Mouse (Mus musculus): Measurements from ENCODE around the gene H2afx. TPM values are rescaled to one million over a fixed set of nuclear protein-coding genes. Genes with fewer than 3 reads are reported as not detected.
"Not testable (repeated sequence)": the region's sequence is repeated elsewhere in the genome, so short reads cannot be mapped to it uniquely, and the experiment has no call there.

Gene H2afx
- polyA plus RNA-seq, 1 experiment from 2014 or later = 326 TPM

DNA sequence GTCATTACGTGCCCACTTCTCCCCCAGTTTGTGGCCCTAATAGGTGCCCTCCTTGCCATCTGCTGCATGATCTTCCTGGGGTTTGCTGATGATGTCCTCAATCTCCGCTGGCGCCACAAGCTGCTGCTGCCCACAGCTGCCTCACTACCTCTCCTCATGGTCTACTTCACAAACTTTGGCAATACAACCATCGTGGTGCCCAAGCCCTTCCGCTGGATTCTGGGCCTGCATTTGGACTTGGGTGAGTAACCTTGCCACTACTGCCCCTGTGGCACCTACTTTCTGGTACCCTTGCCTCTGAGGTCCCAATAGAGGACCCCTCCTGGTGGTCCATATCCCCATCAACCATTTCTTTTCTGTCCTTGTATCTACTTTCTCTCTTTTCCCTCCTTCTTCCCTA, 6.6 kb upstream of the H2afx start:
- peak overlapping the region; percentile 80 for H3K4me3 ChIP-seq (replicated peaks)
- H3K4me1 ChIP-seq = peaks cover 13% of the 10 kb centered on the region
- ATAC-seq (ENCODE audit: insufficient number of reproducible peaks, low FRiP score, low TSS enrichment, low read depth) = no peak
- H3K27ac ChIP-seq (replicated peaks) = 0 out of 2 replicates have a peak overlapping the region, but pooled peaks have one; percentile 94
- no peak overlapping the region for H3K9ac ChIP-seq
- no peaks in the 10 kb centered on the region for H3K9me3 ChIP-seq (replicated peaks)
- H3K4me2 ChIP-seq (replicated peaks) = peak overlapping the region; percentile 73
- 91% methylated on average over 5 of the region's 5 CpGs for WGBS
- no peaks in the 10 kb centered on the region for H3K27me3 ChIP-seq
- H3K36me3 ChIP-seq = peaks cover 35% of the 10 kb centered on the region

- Histone ChIP-seq H3K9me3 (replicated peaks) (no peaks in the 10 kb centered on the region), H3K27me3 (no peaks in the 10 kb centered on the region), H3K4me2 (replicated peaks) (no peak overlapping the region), H3K9ac (no peak overlapping the region), H3K36me3 (peaks cover 48% of the 10 kb centered on the region), H3K27ac (replicated peaks) (no peak overlapping the region), H3K4me3 (replicated peaks) (no peak overlapping the region), H3K4me1 (peaks cover 18% of the 10 kb centered on the region)
- no peak for ATAC-seq (ENCODE audit: insufficient number of reproducible peaks, low FRiP score, low TSS enrichment, low read depth)
- WGBS = 92% methylated on average over 6 of the region's 6 CpGs
Observed at GRCm38 (mm10) chr9:44330736-44331135, 3.8 kb upstream of the H2afx start.

DNA sequence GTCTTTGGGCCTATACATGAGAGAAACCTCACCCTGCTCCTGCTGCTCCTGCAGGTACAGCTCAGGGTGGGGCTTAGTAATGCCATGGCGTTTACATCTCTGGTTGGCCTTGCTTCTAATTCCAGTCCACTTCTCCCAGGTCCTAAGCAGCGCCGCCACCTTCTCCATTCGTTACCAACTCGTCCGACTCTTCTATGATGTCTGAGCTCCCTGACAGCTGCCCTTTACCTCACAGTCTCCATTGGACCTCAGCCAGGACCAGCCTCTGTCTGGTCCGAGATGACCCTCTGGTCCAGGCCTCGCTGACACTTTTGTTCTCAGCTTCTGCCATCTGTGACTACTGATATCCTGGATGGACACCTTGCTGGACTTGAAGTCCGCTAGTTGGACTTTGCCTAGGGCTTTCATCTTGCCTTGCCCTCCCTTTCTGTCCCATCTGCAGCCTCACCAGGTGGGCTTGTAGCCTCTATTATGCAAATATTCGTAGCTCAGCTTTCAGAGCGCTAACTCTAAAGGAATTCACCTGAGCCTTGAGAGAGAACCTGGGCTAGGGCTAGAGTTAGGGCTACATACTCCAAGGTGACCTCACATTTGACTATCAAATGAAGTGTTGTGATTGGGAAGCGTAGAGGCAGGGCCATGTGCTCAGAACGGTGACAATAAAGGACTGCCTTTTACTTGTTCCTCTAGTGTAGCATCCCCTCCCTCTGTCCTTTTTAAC, 1.4 kb upstream of the H2afx start:
- H3K4me2 ChIP-seq (replicated peaks) = no peak overlapping the region
- H3K4me1 ChIP-seq = peaks cover 25% of the 10 kb centered on the region
- H3K4me3 ChIP-seq (replicated peaks) = no peak overlapping the region
- 95% methylated on average over 13 of the region's 13 CpGs for WGBS
- H3K27me3 ChIP-seq = no peaks in the 10 kb centered on the region
- no peak overlapping the region for H3K27ac ChIP-seq (replicated peaks)
- no peaks in the 10 kb centered on the region for H3K9me3 ChIP-seq (replicated peaks)
- no peak for ATAC-seq (ENCODE audit: insufficient number of reproducible peaks, low FRiP score, low TSS enrichment, low read depth)
- peaks cover 61% of the 10 kb centered on the region for H3K36me3 ChIP-seq
- H3K9ac ChIP-seq = no peak overlapping the region

GRCm38 (mm10) chr9:44335331-44336092, 1.0 kb downstream of the H2afx start:
- Histone ChIP-seq H3K9ac (peak overlapping the region; percentile 79), H3K9me3 (replicated peaks) (no peaks in the 10 kb centered on the region), H3K27ac (replicated peaks) (peak overlapping the region; percentile 96), H3K4me2 (replicated peaks) (peak overlapping the region; percentile 76), H3K36me3 (peaks cover 63% of the 10 kb centered on the region), H3K27me3 (no peaks in the 10 kb centered on the region), H3K4me1 (peaks cover 25% of the 10 kb centered on the region), H3K4me3 (replicated peaks) (peak overlapping the region; percentile 72)
- under 1% methylated on average over 50 of the region's 50 CpGs for WGBS
- peak; percentile 2; the same call in 1 of the 2 replicates for ATAC-seq (ENCODE audit: insufficient number of reproducible peaks, low FRiP score, low TSS enrichment, low read depth)

- ATAC-seq (ENCODE audit: insufficient number of reproducible peaks, low FRiP score, low TSS enrichment, low read depth) = no peak
- peaks cover 63% of the 10 kb centered on the region for H3K36me3 ChIP-seq
- H3K9me3 ChIP-seq (replicated peaks) = no peaks in the 10 kb centered on the region
- peak overlapping the region; percentile 72 for H3K4me3 ChIP-seq (replicated peaks)
- peaks cover 25% of the 10 kb centered on the region for H3K4me1 ChIP-seq
- under 1% methylated on average over 5 of the region's 5 CpGs for WGBS
- H3K9ac ChIP-seq = peak overlapping the region; percentile 79
- peak overlapping the region; percentile 96; the same call in 1 of the 2 replicates for H3K27ac ChIP-seq (replicated peaks)
- peak overlapping the region; percentile 76 for H3K4me2 ChIP-seq (replicated peaks)
- no peaks in the 10 kb centered on the region for H3K27me3 ChIP-seq
Observed at GRCm38 (mm10) chr9:44336093-44336406, 1.6 kb downstream of the H2afx start.

DNA sequence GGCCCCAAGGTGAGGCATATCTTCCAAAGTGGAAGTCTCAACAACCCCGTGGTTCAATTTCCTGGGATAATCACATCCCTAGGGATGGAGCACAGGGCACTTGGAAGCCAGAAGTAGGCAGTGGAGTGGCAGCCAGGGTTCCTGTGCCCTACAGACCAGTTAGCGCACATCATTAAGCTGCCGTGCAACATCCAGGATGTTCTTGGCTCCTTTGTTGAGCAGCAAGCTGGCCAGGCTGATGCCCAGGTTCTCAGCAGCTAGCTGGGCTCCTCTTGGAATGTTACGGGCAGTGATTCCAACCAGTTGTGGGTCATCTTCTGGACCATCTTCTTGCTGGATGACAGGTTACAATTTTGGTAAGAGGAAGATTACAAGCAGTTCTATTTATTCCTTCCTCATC, 2.0 kb downstream of the H2afx start:
- 41% methylated on average over 4 of the region's 4 CpGs for WGBS
- Histone ChIP-seq H3K36me3 (peaks cover 61% of the 10 kb centered on the region), H3K4me1 (peaks cover 25% of the 10 kb centered on the region), H3K4me2 (replicated peaks) (peak overlapping the region; percentile 76), H3K27ac (replicated peaks) (peak overlapping the region; percentile 34; the same call in 1 of the 2 replicates), H3K9ac (peak overlapping the region; percentile 26; the same call in 1 of the 2 replicates), H3K4me3 (replicated peaks) (peak overlapping the region; percentile 72)
- ATAC-seq (ENCODE audit: insufficient number of reproducible peaks, low FRiP score, low TSS enrichment, low read depth); H3K9me3 ChIP-seq (replicated peaks); H3K27me3 ChIP-seq: not testable (repeated sequence)

DNA sequence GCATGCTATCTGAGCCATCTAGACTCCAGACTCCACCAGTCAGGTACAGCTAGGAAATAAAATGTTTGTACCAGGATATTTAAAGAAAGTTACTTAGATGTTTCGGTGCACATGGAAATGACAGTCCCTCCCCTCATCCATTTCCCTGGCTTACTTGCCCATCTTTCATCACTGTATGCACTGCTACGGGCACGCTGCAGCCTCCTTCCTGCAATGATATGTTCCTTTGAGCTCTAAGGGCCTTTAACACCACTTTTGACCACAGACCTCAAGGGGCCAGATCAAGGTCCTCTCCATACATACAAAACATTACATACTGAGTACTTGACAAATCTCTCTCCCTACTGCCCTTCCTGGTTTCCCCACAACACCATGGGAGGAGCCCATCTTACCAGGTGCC, 2.5 kb downstream of the H2afx start:
- H3K4me1 ChIP-seq = peaks cover 25% of the 10 kb centered on the region
- H3K9me3 ChIP-seq (replicated peaks) = no peaks in the 10 kb centered on the region
- ATAC-seq (ENCODE audit: insufficient number of reproducible peaks, low FRiP score, low TSS enrichment, low read depth) = no peak
- peak overlapping the region; percentile 34; the same call in 1 of the 2 replicates for H3K27ac ChIP-seq (replicated peaks)
- H3K36me3 ChIP-seq = peaks cover 57% of the 10 kb centered on the region
- H3K4me3 ChIP-seq (replicated peaks) = peak overlapping the region; percentile 72
- H3K4me2 ChIP-seq (replicated peaks) = peak overlapping the region; percentile 76
- no peaks in the 10 kb centered on the region for H3K27me3 ChIP-seq
- H3K9ac ChIP-seq = peak overlapping the region; percentile 26; the same call in 1 of the 2 replicates
- 59% methylated on average over 3 of the region's 3 CpGs for WGBS

- Histone ChIP-seq H3K27ac (replicated peaks) (peak overlapping the region; percentile 40), H3K9me3 (replicated peaks) (no peaks in the 10 kb centered on the region), H3K9ac (peak overlapping the region; percentile 9; the same call in 1 of the 2 replicates), H3K27me3 (no peaks in the 10 kb centered on the region), H3K4me1 (peaks cover 31% of the 10 kb centered on the region), H3K4me2 (replicated peaks) (peak overlapping the region; percentile 76), H3K36me3 (peaks cover 52% of the 10 kb centered on the region), H3K4me3 (replicated peaks) (peak overlapping the region; percentile 72)
- no peak for ATAC-seq (ENCODE audit: insufficient number of reproducible peaks, low FRiP score, low TSS enrichment, low read depth)
- 66% methylated on average over 9 of the region's 9 CpGs for WGBS
Observed at GRCm38 (mm10) chr9:44337436-44338169, 3.1 kb downstream of the H2afx start.

- WGBS = 86% methylated on average over 5 of the region's 5 CpGs
- H3K4me2 ChIP-seq (replicated peaks) = no peak overlapping the region
- H3K9ac ChIP-seq = no peak overlapping the region
- H3K4me3 ChIP-seq (replicated peaks) = no peak overlapping the region
- peaks cover 42% of the 10 kb centered on the region for H3K36me3 ChIP-seq
- no peak overlapping the region for H3K27ac ChIP-seq (replicated peaks)
- ATAC-seq (ENCODE audit: insufficient number of reproducible peaks, low FRiP score, low TSS enrichment, low read depth) = no peak
- H3K27me3 ChIP-seq = no peaks in the 10 kb centered on the region
- no peaks in the 10 kb centered on the region for H3K9me3 ChIP-seq (replicated peaks)
- peaks cover 39% of the 10 kb centered on the region for H3K4me1 ChIP-seq
Observed at GRCm38 (mm10) chr9:44338574-44338973, 4.1 kb downstream of the H2afx start.

GRCm38 (mm10) chr9:44341487-44341886, 7.0 kb downstream of the H2afx start:
- Histone ChIP-seq H3K27ac (replicated peaks) (no peak overlapping the region), H3K27me3 (no peaks in the 10 kb centered on the region), H3K4me2 (replicated peaks) (no peak overlapping the region), H3K9me3 (replicated peaks) (no peaks in the 10 kb centered on the region), H3K9ac (no peak overlapping the region), H3K36me3 (peaks cover 38% of the 10 kb centered on the region), H3K4me3 (replicated peaks) (no peak overlapping the region), H3K4me1 (peaks cover 31% of the 10 kb centered on the region)
- WGBS = 92% methylated on average over 5 of the region's 5 CpGs
- ATAC-seq (ENCODE audit: insufficient number of reproducible peaks, low FRiP score, low TSS enrichment, low read depth) = no peak

DNA sequence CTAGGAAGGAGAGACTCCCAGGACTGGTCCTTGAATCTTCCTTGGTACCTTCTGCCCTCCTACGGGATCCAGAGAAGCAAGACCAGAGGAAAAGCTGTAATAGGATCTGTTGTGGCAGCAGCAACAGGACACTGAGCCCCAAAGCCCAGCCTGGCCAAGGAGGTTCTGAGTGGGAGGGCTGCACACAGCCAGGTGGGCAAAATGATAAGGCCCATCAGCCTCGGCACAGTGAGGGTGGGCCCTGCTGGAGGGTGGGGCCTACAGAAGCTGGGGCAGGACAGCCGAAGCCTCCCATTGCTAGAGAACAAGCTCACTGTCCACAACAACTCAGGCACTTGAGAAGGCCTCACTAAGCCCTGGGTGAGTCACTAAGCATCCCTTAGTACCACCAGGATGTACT, 7.7 kb downstream of the H2afx start:
- 69% methylated on average over 3 of the region's 3 CpGs for WGBS
- Histone ChIP-seq H3K4me1 (peaks cover 24% of the 10 kb centered on the region), H3K4me3 (replicated peaks) (0 out of 2 replicates have a peak overlapping the region, but pooled peaks have one; percentile 96), H3K36me3 (peaks cover 40% of the 10 kb centered on the region), H3K27me3 (no peaks in the 10 kb centered on the region), H3K9ac (no peak overlapping the region), H3K9me3 (replicated peaks) (no peaks in the 10 kb centered on the region), H3K27ac (replicated peaks) (no peak overlapping the region), H3K4me2 (replicated peaks) (no peak overlapping the region)
- no peak for ATAC-seq (ENCODE audit: insufficient number of reproducible peaks, low FRiP score, low TSS enrichment, low read depth)
